Mouse (Mus musculus) erythroblast, embryonic 14.5 days (primary cell): Measurements from ENCODE around the gene Lamtor2.

Experiments
- GATA1 ChIP-seq: IDR thresholded peaks from 2 replicates; pipeline ENCODE4 v1.6.1; 2012; ENCODE audit warnings: low read length, inconsistent platforms, mixed read lengths
- TAL1 ChIP-seq: IDR thresholded peaks from 3 replicates; pipeline ENCODE4 v1.6.1; 2012; ENCODE audit warnings: low read length, inconsistent platforms, mixed read lengths

GRCm38 (mm10) chr3:88585769-88586168 is 32.9 kb upstream of the Lamtor2 start:
- no peak for TF ChIP-seq GATA1
- no peak for TF ChIP-seq TAL1
